Comparison of ENCODE assay signal across 20 mouse cellular contexts in genomic region chr1:71731011-71731410, GRCm38 (mm10).
A peak's percentile ranks its signal among the peaks of the same experiment; 100 is the strongest.
DNase-seq lines count a peak whose midpoint lies in the region; ATAC-seq and TF ChIP-seq lines count a peak whose summit lies in the region.
"Had no signal": no experiment of that assay in that cellular context is flagged by ENCODE, and none has a peak within 500 bp of the region (broad histone marks: within the 10 kb centered on the region; RNA-seq: fewer than 3 reads in every experiment).

No protein-coding gene starts in this region.

- TF ChIP-seq CTCF in lung, adult 2 months (IDR thresholded peaks at IDR 0.05; ENCODE audit: insufficient read depth, low read length): no peak

- 0 out of 2 replicates have a peak overlapping the region, but pooled peaks have one; percentile 37 for H3K27ac ChIP-seq in heart, embryonic 13.5 days (replicated peaks)
- H3K27ac ChIP-seq in macrophage: peak overlapping the region; percentile 37
- H3K27ac ChIP-seq: forebrain, embryonic 12.5 days; kidney, embryonic 15.5 days; midbrain, embryonic 13.5 days; neural tube, embryonic 13.5 days had no signal

- no peak for TF ChIP-seq POLR2A in lung, adult 2 months (IDR thresholded peaks at IDR 0.05; ENCODE audit: borderline replicate concordance, extremely low read depth, low read depth, low read length)

- no peaks in the 10 kb centered on the region for H3K27me3 ChIP-seq in heart, embryonic 13.5 days (replicated peaks)
- H3K27me3 ChIP-seq: CH12.LX; forebrain, embryonic 12.5 days; kidney, embryonic 15.5 days; midbrain, embryonic 13.5 days; neural tube, embryonic 13.5 days had no signal

- H3K79me2 ChIP-seq in macrophage (ENCODE audit: inconsistent target): no peaks in the 10 kb centered on the region

- no peak for ATAC-seq in heart, embryonic 13.5 days (ENCODE audit: extremely low read depth, insufficient number of reproducible peaks, low FRiP score, low TSS enrichment)
- no peak for ATAC-seq in cerebellum, adult (ENCODE audit: insufficient number of reproducible peaks, low FRiP score, low TSS enrichment)
- ATAC-seq: hindbrain, embryonic 16.5 days; intestine, postnatal 0 days; midbrain, embryonic 13.5 days had no signal

- H3K4me1 ChIP-seq in heart, embryonic 13.5 days: peaks cover 17% of the 10 kb centered on the region
- no peaks in the 10 kb centered on the region for H3K4me1 ChIP-seq in lung, adult 2 months (ENCODE audit: control insufficient read depth, insufficient read depth, low read length)
- H3K4me1 ChIP-seq: forebrain, embryonic 12.5 days; midbrain, embryonic 13.5 days; neural tube, embryonic 13.5 days had no signal

- DNase-seq in heart, postnatal 14 days: no peak
- peak; percentile 45 for DNase-seq in lung, postnatal 36 days
- DNase-seq in lung, adult 2 months: no peak
- DNase-seq in left cerebral cortex, postnatal 10 days (ENCODE audit: extremely low spot score in 1 of 2, low spot score in 2 of 2): no peak
- DNase-seq: adrenal gland, postnatal 36 days; cerebellum, adult 9-10 months; heart, postnatal 4 days; right cerebral cortex, postnatal 14 days; spleen, adult 18-20 months; thymus, postnatal 25 days had no signal

- H3K9ac ChIP-seq in heart, embryonic 13.5 days: no peak overlapping the region
- H3K9ac ChIP-seq: forebrain, embryonic 12.5 days; kidney, embryonic 15.5 days; midbrain, embryonic 13.5 days; neural tube, embryonic 13.5 days had no signal

- H3K36me3 ChIP-seq in heart, embryonic 13.5 days: no peaks in the 10 kb centered on the region
- H3K36me3 ChIP-seq in macrophage (ENCODE audit: inconsistent target): no peaks in the 10 kb centered on the region
- H3K36me3 ChIP-seq: forebrain, embryonic 12.5 days; kidney, embryonic 15.5 days; midbrain, embryonic 13.5 days; neural tube, embryonic 13.5 days had no signal

- intact Hi-C loops in heart, postnatal 14 days (cut with DNase I): no loop called here
- intact Hi-C loops in left cerebral cortex, postnatal 10 days (cut with DNase I): no loop called here

- no peak overlapping the region for H3K4me3 ChIP-seq in heart, embryonic 13.5 days
- no peak overlapping the region for H3K4me3 ChIP-seq in lung, adult 2 months (replicated peaks; ENCODE audit: extremely low read depth, low read depth, low read length)
- H3K4me3 ChIP-seq in macrophage (ENCODE audit: inconsistent target): no peak overlapping the region
- H3K4me3 ChIP-seq: forebrain, embryonic 12.5 days; kidney, embryonic 15.5 days; midbrain, embryonic 13.5 days; neural tube, embryonic 13.5 days had no signal

- H3K4me2 ChIP-seq in heart, embryonic 13.5 days: no peak overlapping the region
- H3K4me2 ChIP-seq: forebrain, embryonic 12.5 days; kidney, embryonic 15.5 days; midbrain, embryonic 13.5 days; neural tube, embryonic 13.5 days had no signal

- WGBS in heart, embryonic 13.5 days: 44% methylated on average over 4 of the region's 4 CpGs
- 67% methylated on average over 4 of the region's 4 CpGs for WGBS in lung, adult 2 months
- 2% methylated on average over 4 of the region's 4 CpGs for WGBS in macrophage (ENCODE audit: missing documents)

- no peaks in the 10 kb centered on the region for H3K9me3 ChIP-seq in heart, embryonic 13.5 days
- H3K9me3 ChIP-seq: forebrain, embryonic 12.5 days; kidney, embryonic 15.5 days; midbrain, embryonic 13.5 days; neural tube, embryonic 13.5 days had no signal
